Mouse (Mus musculus): ENCODE measurements around the gene Gm8005.
"Not testable (repeated sequence)": the region's sequence is repeated elsewhere in the genome, so short reads cannot be mapped to it uniquely, and the experiment has no call there.

Gm8005 gene

GRCm38 (mm10) chr14:42439573-42439972 lies at the start of gene Gm8005:
Gene Gm8005, minus strand, starts transcription at chr14:42439673.
- not testable (repeated sequence) for DNase-seq (ENCODE audit: low read depth, low spot score)

- not testable (repeated sequence) for DNase-seq (ENCODE audit: low read depth, low spot score)
Observed at GRCm38 (mm10) chr14:42463581-42463980, 24.1 kb upstream of the Gm8005 start, which contains the start of gene Gm8011. Gene Gm8011, plus strand, starts transcription at chr14:42463881.

All from mesoderm, embryonic 11.5 days (tissue).